Mouse (Mus musculus) heart, postnatal 10 days (tissue): ENCODE results near the gene Meis1. TPM values are rescaled to one million over a fixed set of nuclear protein-coding genes. Genes with fewer than 3 reads are reported as not detected.
A peak's percentile ranks its signal among the peaks of the same experiment; 100 is the strongest.

ENCODE experiments used
- DNase-seq, 2 experiments: peaks; one replicate each; pipeline ENCODE4 v3.0.0; 2021
- intact Hi-C: fragments of 180-260 bp; cut with DNase I; formaldehyde crosslinking; loops from one replicate; pipeline ENCODE4 v1.15.1; 2025
- total RNA-seq, 2 experiments: library from RNA; stranded (reverse); gene quantifications; 2 replicates each; pipeline ENCODE4 v1.2.3; 2021

The Meis1 gene
- total RNA-seq, 2 experiments from 2014 or later: 26.9 to 44.1 TPM

DNA sequence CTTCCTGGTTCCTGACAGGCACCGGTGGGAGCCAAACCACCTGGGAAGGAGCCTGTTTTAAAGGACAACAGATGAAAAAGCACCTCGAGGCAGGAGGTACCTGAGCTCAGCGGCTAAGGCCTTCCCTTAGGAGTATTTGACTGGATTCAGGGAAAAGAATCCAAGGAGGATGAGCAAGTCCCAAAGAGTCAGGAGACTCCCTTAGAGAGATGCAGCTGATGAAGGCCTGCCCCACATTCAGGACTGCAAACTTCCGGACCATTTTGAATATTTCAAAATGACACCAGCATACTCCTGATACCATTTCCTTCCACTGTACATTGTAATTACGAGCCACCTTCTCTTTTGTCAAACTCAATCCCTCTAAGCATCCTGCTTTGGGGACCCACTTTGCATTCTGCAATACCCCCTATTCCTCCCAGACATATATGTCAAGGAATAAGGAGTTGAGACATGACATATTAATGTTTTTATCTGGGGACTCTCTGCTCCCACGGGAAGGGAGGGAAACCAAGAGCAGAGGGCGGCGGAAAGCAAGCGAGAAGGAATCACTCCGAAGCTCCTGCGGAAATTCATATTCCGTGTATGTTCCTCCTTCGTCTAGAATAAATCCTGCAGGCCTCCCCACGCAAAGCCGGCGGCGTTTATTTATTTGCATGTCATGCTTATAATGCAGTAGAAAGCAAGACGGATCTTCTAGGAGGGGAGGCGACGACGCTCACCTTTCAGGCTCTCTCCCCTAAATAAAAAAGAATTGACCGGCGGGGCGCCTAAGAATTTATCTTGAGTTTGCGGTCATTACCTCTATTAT is 148.5 kb downstream of the Meis1 start:
- intact Hi-C loops: loop anchor here (5.0 to 10.0 kb wide), 6 partner anchors 674 to 1588 kb away; no protein-coding TSS in a partner anchor

GRCm38 (mm10) chr11:18869429-18869969 is 149.3 kb downstream of the Meis1 start:
- intact Hi-C loops: no loop called here
- DNase-seq: no peak

More for the DNA sequence above, 148.5 kb downstream of the Meis1 start:
- DNase-seq: no peak

DNA sequence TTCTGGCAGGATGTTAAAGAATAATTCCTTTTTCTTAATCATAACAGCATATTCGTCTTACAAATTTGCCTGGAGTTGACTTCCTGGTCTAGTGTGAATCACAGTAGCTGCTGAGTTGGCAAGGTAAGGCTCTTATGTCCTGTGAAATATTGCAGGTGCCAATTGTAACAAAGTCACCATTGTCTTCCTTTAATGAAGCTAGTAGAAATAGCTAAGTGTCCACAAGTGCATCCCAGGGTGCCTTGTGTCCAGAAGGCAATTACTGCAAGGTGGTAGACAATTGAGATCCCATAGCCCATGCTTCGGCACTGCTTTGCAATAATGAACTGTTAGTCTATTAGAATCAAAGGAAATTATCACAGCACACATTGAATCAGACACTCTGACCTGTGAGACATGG is 151.1 kb downstream of the Meis1 start:
- intact Hi-C loops: no loop called here
- DNase-seq: no peak

GRCm38 (mm10) chr11:18866198-18866836 is 152.5 kb downstream of the Meis1 start:
- DNase-seq: peak in 1 of 2 experiments; percentile 11
- intact Hi-C loops: no loop called here

DNA sequence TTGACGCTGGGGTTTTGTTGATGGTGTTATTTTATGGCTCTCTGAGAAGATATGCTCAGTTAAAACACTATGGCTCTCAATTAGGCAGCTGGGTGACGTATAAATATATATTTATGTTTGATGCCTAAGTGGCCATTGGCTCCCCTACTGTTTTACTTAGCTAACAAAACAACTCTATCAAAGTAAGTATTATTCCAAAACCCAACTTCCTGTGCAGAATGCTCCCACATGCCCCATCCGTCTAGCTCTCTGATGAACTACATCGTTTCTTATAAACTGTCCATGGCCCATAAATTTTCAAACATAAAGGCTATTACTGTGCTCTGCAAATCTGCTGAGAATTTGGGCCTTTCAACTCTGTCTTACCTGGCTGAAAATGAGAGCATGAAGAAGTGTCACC is 168.0 kb downstream of the Meis1 start:
- intact Hi-C loops: no loop called here
- no peak for DNase-seq

GRCm38 (mm10) chr11:18847650-18848049 is 171.1 kb downstream of the Meis1 start:
- no peak for DNase-seq
- intact Hi-C loops: no loop called here

- intact Hi-C loops: no loop called here
- DNase-seq: no peak
These were observed 172.3 kb downstream of the Meis1 start for GRCm38 (mm10) chr11:18846472-18846871.

GRCm38 (mm10) chr11:18845900-18846299 is 172.9 kb downstream of the Meis1 start:
- intact Hi-C loops: no loop called here
- no peak for DNase-seq

- no peak for DNase-seq
These were observed 173.3 kb downstream of the Meis1 start for GRCm38 (mm10) chr11:18845466-18845865.

DNA sequence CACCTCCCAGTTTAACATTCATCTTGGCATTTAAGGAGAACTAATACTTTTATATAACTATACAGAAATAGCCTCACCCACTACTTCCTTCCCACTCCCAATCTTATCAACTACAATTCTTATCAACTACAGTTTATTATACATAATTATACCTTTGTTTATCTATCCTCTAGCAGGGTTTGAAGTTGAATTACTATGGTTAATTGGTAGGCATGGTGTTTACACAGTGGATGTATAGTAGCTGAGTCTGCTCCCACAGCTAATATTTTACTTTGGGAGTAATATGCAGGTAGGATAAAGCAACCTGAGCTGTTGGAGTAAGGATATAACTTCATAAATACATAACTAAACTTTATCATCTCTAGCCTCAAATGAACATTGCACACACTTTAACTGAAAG is 188.7 kb downstream of the Meis1 start:
- intact Hi-C loops: no loop called here
- DNase-seq: no peak

More at GRCm38 (mm10) chr11:18845466-18845865, 173.3 kb downstream of the Meis1 start:
- intact Hi-C loops: no loop called here
